Mouse (Mus musculus) brain, embryonic 14.5 days (tissue): ENCODE data around the gene Ephb4. TPM values are rescaled to one million over a fixed set of nuclear protein-coding genes. Genes with fewer than 3 reads are reported as not detected.

Source experiments
- DNase-seq: peaks from one replicate; pipeline ENCODE4 v3.0.0-alpha.2; 2011; ENCODE audit warnings: low read depth
- CTCF ChIP-seq: fragments of 200-500 bp; IDR thresholded peaks from 2 replicates; pipeline ENCODE4 v1.5.1; 2012; ENCODE audit warnings: inconsistent platforms, mild to moderate bottlenecking, moderate library complexity, borderline replicate concordance; ENCODE audit not compliant: insufficient read depth, insufficient read length; ENCODE audit errors: extremely low read depth
- POLR2A ChIP-seq: fragments of 200-500 bp; IDR thresholded peaks from 2 replicates; pipeline ENCODE4 v1.6.1; 2012; ENCODE audit warnings: mild to moderate bottlenecking, inconsistent platforms, borderline replicate concordance; ENCODE audit not compliant: poor library complexity, insufficient read depth, insufficient read length, severe bottlenecking; ENCODE audit errors: extremely low read depth
- polyA plus RNA-seq: library from polyadenylated mRNA; depleted of rRNA; stranded (reverse); fragments of >200 nt; gene quantifications from 2 replicates; pipeline ENCODE4 v1.2.3, GENCODE M21; 2012

The Ephb4 gene
- polyA plus RNA-seq, 1 experiment = 18.8 TPM

DNA sequence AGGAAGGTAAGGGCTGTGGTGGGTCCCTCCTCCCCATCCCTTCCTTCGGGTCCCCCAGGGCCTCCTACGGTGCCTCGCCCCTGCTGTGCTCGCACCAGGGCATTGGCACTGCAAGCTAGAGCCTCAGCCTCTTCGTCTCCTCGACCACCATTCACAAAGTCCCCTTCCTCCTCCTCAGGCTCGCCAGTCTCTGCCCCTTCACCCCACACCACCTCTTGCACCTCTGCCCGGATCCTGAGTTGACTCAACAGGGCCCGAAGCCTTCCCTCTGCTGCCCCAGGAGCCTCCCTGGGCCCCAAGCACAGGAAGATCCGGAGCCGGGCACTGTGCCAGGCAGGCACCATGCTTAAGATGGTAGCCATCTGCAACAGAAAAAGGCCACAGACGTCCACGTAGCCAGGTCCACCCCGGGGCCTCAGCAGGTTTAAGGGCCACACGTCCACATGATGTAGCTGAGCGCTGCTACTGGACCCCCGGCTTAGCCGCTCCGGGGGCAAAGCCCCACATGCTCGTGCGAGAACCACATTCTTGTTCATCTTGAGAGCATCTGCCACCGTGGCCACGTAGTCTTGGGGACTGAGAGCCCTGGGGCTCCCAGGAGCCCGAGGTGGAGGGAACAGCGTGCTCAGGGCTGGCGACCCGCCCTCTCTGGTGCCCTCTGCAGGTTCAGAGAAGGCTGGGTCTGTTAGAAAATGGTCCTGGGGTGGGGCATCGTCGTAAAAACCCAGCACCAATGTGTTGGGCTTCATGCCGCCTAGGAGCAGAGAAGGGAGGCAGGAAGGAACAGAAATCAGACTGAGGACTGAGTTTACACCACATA, 34.6 kb upstream of the Ephb4 start:
- peak; percentile 34 for DNase-seq
- TF ChIP-seq CTCF (peak; percentile 50; the same call in 1 of the 2 replicates), POLR2A (no peak)

- TF ChIP-seq CTCF = no peak
- TF ChIP-seq POLR2A = no peak
- DNase-seq = no peak
Measured at GRCm38 (mm10) chr5:137317361-137317760, 32.5 kb upstream of the Ephb4 start.

DNA sequence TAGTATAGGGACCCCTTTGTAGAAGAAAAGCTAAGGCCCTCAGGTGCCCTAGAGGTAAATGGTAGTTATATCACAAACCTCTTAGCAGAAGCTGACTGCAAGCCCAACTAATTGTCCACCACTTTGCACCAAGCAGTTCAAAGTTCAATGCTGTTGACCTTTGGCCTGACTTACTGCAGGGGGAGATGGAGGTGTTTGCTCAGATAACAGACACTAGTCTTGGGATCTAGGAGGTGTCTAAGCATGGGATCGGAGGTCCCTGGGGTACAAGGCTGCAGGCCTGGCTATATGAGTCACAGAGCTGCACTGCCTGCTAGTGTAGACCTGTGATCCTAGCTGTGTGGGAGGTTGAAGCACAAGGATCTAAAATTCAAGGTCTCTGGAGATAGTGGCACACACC, 31.3 kb upstream of the Ephb4 start:
- TF ChIP-seq CTCF = no peak
- no peak for TF ChIP-seq POLR2A
- no peak for DNase-seq

GRCm38 (mm10) chr5:137320996-137321395, 28.9 kb upstream of the Ephb4 start:
- no peak for DNase-seq
- TF ChIP-seq CTCF (no peak), POLR2A (no peak)

DNA sequence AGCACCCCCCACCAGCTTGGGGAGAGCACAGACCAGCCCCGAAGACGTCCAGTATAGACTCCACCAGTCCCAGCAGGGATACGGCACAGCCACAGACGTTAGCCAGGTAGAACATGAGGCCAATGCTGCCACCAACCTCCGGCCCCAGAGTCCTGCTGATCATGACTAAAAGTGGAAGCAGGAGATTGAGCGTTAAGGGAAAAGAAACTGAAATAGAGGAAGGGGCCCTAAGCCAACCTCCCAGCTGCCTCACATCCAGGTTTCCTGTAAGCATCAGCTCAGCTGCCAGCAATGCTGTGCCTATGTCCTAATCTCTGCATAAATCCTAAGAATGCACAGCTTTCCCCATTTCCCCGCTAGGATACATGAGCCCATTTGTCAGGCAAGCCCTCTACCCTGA, 19.0 kb upstream of the Ephb4 start:
- no peak for DNase-seq
- TF ChIP-seq CTCF (no peak), POLR2A (no peak)

DNA sequence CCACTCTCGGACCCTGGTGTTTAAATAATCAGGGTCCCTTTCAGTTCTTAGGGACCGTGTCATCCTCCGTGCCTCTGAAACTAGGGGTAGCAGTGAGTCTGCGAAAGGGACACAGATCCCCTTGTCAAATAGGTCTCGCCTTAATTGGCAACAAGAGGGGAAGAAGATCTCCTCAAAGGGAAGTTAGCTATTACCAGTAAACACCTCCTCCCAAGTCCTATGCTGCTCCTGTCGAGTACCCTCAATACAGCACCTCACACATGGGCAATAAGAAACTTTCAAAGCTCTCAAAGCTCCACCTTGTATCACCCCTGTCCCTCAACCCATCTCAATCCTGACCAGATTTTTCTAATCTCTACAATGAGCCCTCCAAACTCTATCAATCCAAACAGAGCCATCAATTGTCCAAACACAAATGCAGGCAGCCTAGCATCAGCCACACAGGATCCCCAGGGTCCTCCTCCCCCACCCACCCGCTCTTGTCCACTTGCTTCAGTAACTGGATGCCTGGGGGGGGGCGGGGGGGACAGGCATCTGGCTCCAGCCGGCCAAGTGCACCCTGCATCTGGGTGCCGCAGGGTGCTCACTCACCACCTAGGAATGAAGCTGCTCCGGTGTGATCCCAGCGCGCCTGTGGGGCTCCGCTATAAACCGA, 16.9 kb upstream of the Ephb4 start:
- TF ChIP-seq CTCF (no peak), POLR2A (no peak)
- DNase-seq = no peak

DNA sequence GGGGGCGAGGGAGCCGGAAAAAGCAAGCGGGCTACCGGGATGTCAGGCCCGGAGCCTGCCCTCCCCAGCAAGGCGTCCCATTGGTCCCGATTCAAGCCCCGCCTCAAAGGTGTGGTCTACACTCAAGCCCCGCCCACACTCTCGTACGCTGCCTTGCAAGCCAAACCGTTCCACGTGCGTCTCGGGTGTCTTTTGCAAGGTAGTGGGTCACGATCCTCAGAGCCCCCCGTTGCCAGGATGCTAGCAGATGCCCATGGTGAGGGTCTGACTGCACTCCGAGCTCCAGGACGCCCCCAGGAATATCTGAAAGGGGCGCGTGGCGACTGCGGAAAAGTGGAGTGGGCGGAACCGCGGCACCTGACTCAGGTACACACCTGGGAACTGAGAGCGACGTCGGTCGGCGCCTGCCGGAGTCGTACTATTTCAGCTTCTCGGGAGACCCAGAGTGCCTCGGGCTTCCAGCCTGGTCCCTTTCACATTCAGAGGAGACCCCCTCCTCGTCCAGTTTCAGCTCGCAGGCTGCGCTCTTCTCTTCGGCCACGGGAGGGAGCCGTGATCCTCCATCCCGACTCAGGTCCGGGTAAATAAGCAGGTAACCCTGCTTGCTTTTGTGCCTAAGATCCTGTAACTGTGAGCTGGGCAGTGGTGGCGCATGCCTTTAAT, 16.3 kb upstream of the Ephb4 start, which contains the start of gene Slc12a9:
Gene Slc12a9, minus strand, starts transcription at position 86 of the 663 bp plus-strand sequence.
- DNase-seq = peak; percentile 97
- TF ChIP-seq POLR2A (peak; percentile 58; the same call in 1 of the 2 replicates), CTCF (peak; percentile 81)

- no peak for TF ChIP-seq CTCF
- no peak for TF ChIP-seq POLR2A
- no peak for DNase-seq
Measured at GRCm38 (mm10) chr5:137334317-137334716, 15.6 kb upstream of the Ephb4 start.

GRCm38 (mm10) chr5:137335066-137335465, 14.8 kb upstream of the Ephb4 start:
- DNase-seq = no peak
- TF ChIP-seq POLR2A (no peak), CTCF (no peak)

GRCm38 (mm10) chr5:137337190-137337589, 12.7 kb upstream of the Ephb4 start:
- DNase-seq = no peak
- TF ChIP-seq CTCF (no peak), POLR2A (no peak)

GRCm38 (mm10) chr5:137338256-137338655, 11.7 kb upstream of the Ephb4 start:
- DNase-seq = peak; percentile 98
- TF ChIP-seq CTCF = no peak
- TF ChIP-seq POLR2A = peak; percentile 24; the same call in 1 of the 2 replicates

- no peak for DNase-seq
- TF ChIP-seq POLR2A = no peak
- TF ChIP-seq CTCF = no peak
Measured at GRCm38 (mm10) chr5:137338663-137339289, 11.1 kb upstream of the Ephb4 start.
